Mouse (Mus musculus) gastrocnemius, postnatal 4 days (tissue): ENCODE measurements at regions not wholly inside any gene's neighbourhood (a gene's known extent, or its start where the extent isn't known, plus 50 kb on each side); places are given as distances from the start of the nearest gene placed in this dataset.

Experiments used
- DNase-seq, 2 experiments: peaks; one replicate each; pipeline ENCODE4 v3.0.0; 2021 to 2022; ENCODE audit warnings: low spot score in 2 of 2, mixed read lengths in 2 of 2
- microRNA-seq: library from miRNA; unstranded; fragments of <30 nt; microRNA quantifications from one replicate; pipeline ENCODE4 v1.2.0, GENCODE M21; 2021

- DNase-seq = no peak
Measured at GRCm38 (mm10) chr9:41238395-41239096, 77.0 kb upstream of the Ubash3b start.

DNA sequence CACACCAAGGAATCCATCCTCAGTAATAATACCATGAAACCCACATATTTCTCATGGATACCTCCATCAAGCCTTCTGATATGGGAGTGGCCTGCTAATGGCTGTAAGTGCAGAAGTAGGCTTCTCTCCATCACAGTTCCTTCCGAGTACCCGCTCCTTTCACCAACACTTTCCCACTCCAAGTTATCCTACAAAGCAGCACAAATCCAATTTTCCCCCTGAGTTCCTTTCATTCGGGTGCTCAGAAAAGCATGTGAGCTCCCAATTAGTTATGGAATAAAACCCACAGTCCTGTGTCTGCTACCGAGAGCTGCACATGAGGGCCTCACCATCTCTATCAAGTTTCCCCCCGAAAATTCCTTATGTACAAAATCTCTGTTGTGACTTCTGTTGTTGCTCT lies 75.8 kb upstream of the Ubash3b start:
- no peak for DNase-seq

DNA sequence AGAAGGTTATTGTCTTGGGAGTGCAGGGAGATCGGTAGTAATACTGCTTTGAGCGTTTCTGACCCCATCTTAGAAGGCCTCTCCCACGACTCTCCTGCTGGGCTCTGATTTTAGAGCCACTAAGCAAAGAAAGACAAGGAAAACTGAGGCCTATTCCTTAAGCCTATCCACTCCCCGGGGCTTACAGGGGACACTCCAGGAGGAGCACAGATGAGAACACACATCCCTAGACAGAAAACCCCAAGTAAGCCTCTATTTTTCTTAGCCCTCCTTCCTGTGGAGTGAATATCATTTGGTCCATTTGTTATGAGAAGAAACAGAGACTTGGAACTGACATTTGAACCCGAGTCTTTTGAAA lies 67.7 kb upstream of the Ubash3b start:
- no peak for DNase-seq

DNA sequence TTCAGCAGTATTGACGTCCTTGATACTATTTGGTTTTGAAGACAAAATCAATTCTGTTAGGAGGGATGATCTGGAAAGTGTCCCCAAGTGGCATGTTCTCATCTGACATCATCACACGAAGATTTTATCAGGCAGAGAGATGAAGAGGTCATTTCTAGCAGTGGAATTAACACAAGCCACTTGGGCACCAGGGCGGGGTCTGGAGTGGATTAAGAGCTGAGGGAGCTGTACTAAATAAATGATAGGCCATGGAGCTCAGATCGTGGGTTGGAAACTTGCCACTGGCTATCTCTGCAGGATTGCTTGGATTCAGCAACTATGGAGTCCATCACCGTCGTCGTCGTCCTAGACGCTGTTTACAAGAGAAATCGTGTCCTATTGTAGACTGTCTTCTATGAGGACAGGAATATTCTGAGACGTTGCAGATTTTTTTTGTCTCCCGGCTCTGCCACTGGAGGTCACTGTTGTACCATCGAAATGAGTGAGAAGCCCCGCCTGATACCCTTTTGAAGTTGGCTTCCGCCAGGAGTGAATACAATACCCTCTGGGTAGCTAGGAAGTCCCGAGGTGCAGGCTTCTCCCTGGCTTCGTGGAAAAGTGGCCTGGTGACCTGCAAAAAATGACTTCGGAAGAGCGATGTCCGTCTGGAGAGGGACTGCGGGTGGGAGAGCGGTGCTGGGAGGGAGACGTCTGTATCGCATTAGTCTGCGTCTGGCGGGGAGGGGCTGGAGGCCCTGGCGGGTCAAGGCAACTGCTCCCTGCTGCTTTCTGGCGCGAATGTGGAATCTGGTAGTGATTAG lies 67.1 kb upstream of the Ubash3b start:
- peak; percentile 78 to 88 for DNase-seq

DNA sequence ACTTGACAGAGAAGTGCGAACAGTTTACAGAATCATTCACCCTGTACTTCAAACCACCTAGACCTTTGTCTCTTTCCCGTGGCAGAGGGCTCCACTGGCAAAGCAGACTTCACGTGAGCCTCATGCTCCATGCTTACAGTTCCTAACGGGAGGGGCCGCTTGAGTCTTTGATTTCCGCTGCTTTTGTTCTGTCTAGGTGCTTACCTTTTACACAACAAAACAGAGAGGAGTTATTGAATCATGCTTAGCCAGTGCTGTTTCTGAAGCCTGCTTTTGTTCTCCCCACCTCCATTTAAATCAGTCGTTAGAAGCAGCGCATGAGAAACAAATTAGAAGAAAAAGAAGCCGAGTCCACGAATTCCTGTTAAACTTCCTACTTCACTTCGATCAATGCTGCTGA lies 61.9 kb upstream of the Ubash3b start:
- no peak for DNase-seq

DNA sequence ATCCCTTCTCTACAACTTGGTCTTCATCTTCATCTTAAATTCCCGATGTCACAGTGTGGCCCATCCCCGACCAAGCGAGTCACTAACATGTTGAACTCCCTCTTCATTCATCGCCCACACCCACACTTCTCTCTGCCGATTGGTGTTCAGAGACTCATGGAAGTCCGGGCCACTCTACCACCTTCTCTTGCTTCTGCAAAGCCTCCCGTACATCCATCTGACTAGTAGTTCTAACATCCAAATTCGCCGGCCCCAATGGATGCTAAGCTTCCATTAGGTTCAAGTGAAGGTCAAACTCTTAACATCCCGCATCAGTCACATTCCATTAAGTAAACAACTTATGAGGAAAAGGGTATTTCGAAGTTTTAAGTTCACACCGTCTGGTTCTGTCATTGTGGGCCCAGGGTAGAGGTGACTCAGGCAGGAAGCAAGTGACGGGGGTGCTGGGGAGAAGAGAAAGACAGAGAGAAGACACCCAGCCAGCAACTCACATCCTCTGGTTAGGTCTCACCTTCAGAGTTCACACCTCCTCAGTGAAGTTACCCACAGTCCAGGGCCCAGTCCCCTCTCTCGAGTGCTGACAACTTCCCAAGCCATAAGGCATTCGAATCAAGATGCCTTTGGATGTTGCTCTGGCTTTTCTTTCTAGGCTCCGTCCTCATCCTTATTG lies 61.0 kb upstream of the Ubash3b start:
- no peak for DNase-seq

DNA sequence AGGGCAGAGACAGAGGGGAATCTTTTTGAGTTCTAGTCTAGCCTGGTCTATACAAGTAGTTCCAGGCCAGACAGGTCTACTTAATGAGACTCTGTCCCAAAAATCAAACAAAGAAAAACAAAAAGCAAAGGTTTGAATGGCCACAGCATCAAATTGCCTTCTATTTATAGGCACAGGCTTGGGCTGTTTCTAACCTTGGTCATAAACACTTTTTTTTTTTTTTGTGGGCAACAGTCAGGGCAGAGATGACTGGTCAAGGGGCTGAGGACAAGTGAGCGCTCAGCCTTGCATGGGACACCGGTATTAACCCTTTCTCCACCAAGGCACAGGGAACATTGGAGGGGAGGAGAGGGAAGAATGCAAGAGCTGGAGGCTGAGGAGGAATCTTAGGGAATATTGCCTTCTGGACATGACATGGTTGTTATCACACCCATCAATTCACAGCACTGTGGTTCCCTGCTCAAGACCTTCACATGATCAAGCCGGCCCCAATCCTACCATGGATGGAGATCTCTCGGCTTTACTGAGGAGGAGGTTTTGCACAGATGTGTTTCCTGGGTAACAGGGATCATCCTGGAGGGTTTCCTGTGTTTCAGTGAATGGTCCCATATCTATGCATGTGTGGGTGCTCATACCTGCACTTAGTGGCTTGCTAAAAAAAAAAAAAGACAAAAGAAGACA lies 59.8 kb upstream of the Ubash3b start:
- no peak for DNase-seq

DNA sequence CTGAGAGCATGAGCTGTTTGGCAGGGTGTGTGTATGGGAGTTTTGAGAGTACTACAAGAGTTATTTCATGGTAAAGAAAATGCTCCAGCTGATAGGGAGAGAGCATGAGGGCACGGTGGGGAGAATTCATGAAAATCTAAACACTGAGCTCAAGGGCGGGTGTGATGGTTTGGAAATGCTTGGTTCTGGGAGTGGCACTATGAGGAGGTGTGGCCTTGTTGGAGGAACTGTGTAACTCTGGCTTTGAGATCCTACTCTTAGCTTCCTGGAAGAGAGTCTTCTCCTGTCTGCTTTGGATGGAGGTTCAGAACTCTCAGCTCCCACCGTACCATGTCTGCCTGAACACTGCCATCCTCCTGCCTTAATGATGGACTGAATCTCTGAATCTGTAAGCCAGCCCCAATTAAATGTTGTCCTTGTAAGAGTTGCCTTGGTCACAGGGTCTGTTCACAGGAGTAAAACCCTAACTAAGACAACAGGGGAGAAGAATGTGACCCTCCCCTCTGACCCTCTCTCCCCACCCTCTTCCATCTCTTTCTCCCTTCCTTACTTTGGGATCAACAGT lies 58.7 kb upstream of the Ubash3b start:
- no peak for DNase-seq

DNA sequence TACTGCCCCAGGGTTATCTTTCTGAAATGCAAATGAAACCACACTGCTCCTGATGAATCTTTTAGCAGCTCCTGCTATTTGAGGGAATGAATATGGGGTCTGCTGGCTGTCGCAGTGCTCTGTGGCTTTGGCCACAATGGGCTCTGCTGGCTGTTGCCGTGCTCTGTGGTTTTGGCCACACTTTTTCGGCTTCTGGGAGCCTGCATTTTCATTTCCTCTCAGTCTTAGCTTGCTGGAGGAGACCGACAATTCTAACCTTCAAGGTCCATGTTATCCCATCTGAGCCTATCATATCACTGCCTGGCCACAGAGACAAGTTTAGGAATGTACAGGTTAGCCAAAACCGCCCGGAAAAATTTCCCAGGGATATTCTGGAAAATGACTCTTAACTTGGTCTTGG lies 57.2 kb upstream of the Ubash3b start:
- DNase-seq = no peak

GRCm38 (mm10) chr9:41216248-41216647 lies 54.8 kb upstream of the Ubash3b start:
- no peak for DNase-seq

GRCm38 (mm10) chr9:41215026-41215425 lies 53.5 kb upstream of the Ubash3b start:
- no peak for DNase-seq

GRCm38 (mm10) chr9:41212943-41213529 lies 51.5 kb upstream of the Ubash3b start:
- DNase-seq = no peak

- DNase-seq = peak in 1 of 2 experiments; percentile 31
Measured at GRCm38 (mm10) chr9:41212303-41212901, 50.9 kb upstream of the Ubash3b start.

- no peak for DNase-seq
Measured at GRCm38 (mm10) chr9:41211865-41212302, 50.4 kb upstream of the Ubash3b start.

Small RNA genes lying in the stretch of these regions (microRNA-seq; reads per million reads assigned to microRNA genes)
- 4,271 reads per million, percentile 88 among the genes with 10 or more reads in this experiment for gene Mir100
- 518 reads per million, percentile 68 among the genes with 10 or more reads in this experiment for gene Mir125b-1
- gene Mirlet7a-2 = 84.0 reads per million, percentile 48 among the genes with 10 or more reads in this experiment
